Mouse (Mus musculus): ENCODE measurements around the gene Cfd. TPM values are rescaled to one million over a fixed set of nuclear protein-coding genes. Genes with fewer than 3 reads are reported as not detected.

The Cfd gene
- total and polyA plus RNA-seq, 2 experiments from 2014 or later, result not detected

DNA sequence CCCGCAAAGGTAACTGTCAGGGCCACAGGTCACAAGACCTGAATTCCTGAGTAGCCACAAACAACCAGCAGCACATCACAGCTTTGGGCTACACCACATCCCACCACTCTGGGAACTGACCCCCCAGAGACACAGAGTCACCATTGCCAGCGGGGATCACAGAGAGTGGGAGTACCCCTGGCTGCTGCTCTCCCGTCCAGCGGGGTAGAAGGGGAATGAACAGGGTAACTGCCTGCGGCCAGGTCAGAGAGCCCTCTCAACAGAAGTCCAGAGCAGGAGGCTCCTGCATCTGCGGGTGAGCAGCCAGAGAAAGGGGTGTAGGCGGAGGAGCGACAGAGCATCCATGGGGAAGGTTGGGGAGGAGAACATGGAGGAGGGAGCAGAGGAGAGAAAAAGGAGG lies 25.4 kb downstream of the Cfd start:
- peaks cover 38% of the 10 kb centered on the region for H3K27me3 ChIP-seq (ENCODE audit: control insufficient read depth, insufficient read depth, low read length)
- H3K27ac ChIP-seq (ENCODE audit: low read depth), result peak overlapping the region; percentile 80; the same call in 1 of the 2 replicates
- no peak for DNase-seq (ENCODE audit: low spot score)
- peak overlapping the region; percentile 94 for H3K4me2 ChIP-seq (ENCODE audit: low read depth, low read length)
- WGBS, result 6% methylated on average over 8 of the region's 8 CpGs
- no peak for ATAC-seq (ENCODE audit: insufficient read depth, low read depth)
- no peak for TF ChIP-seq CTCF (IDR thresholded peaks at IDR 0.05; ENCODE audit: low read depth)
- no peak for TF ChIP-seq EP300 (IDR thresholded peaks at IDR 0.05; ENCODE audit: low read depth)
- peaks cover 27% of the 10 kb centered on the region for H3K4me1 ChIP-seq (ENCODE audit: control insufficient read depth, insufficient read depth)
- peak overlapping the region; percentile 86 for H3K4me3 ChIP-seq (ENCODE audit: low read depth, low read length)
- H3K36me3 ChIP-seq (replicated peaks; ENCODE audit: control insufficient read depth, insufficient read depth, low read length), result peaks cover 9% of the 10 kb centered on the region
- no peaks in the 10 kb centered on the region for H3K9me3 ChIP-seq (replicated peaks; ENCODE audit: control insufficient read depth, low read length)
- peak overlapping the region; percentile 97 for H3K9ac ChIP-seq (replicated peaks; ENCODE audit: low read depth, low read length)

DNA sequence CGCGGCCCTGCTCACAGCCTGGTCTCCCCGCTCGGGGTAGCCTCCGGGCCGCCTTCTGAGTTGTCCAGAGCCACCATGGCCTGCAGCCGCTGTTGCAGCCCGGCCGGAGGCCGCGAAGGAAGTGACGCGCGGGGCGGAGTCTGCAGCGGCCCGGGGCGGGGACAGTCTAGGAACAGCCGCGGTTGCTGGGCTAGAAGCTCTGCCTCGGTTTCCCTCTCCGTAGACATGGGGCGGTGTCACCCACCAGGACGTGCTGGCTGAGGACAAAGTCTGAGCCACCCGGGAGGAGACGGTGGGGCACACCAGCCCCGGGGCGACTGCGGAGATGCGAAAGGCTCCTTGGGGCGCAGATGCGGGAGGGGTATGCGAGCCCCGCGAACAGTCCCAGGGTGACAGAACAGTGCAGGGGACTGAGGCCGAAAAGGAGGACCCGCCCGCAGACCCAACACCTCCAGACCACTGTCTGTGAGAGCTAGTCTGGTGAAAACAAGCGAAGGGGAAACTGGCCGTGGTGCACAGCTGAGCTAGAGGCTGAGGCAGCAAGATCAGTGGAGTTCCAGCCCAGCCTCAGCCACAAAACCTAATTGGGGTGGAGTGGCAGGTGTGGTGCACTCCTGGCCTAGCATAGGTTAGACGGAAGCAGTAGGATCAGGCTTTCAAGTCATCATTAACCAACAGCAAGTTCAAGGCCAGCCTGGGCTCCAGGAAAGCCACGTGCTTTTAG lies 26.3 kb downstream of the Cfd start, which contains the start of gene Kiss1r:
Gene Kiss1r, plus strand, starts transcription at position 164 of the 724 bp plus-strand sequence.
- peak within 1 kb of the TSS; percentile 97 for H3K9ac ChIP-seq (replicated peaks; ENCODE audit: low read depth, low read length)
- H3K9me3 ChIP-seq (replicated peaks; ENCODE audit: control insufficient read depth, low read length), result no peaks in the 10 kb centered on the region
- peak within 1 kb of the TSS; percentile 80 for H3K27ac ChIP-seq (ENCODE audit: low read depth)
- H3K4me2 ChIP-seq (ENCODE audit: low read depth, low read length), result peak within 1 kb of the TSS; percentile 94
- peaks cover 33% of the 10 kb centered on the region for H3K4me1 ChIP-seq (ENCODE audit: control insufficient read depth, insufficient read depth)
- peaks cover 47% of the 10 kb centered on the region for H3K27me3 ChIP-seq (ENCODE audit: control insufficient read depth, insufficient read depth, low read length)
- no peak for TF ChIP-seq CTCF (IDR thresholded peaks at IDR 0.05; ENCODE audit: low read depth)
- no peak for TF ChIP-seq EP300 (IDR thresholded peaks at IDR 0.05; ENCODE audit: low read depth)
- 2% methylated on average over 40 of the region's 42 CpGs for WGBS
- peak within 1 kb of the TSS; percentile 86 for H3K4me3 ChIP-seq (ENCODE audit: low read depth, low read length)
- peak; percentile 84 for DNase-seq (ENCODE audit: low spot score)
- ATAC-seq (ENCODE audit: insufficient read depth, low read depth), result peak; percentile 81
- peaks cover 3% of the 10 kb centered on the region; the same call in 1 of the 2 replicates for H3K36me3 ChIP-seq (replicated peaks; ENCODE audit: control insufficient read depth, insufficient read depth, low read length)

GRCm38 (mm10) chr10:79917532-79918100 lies 27.0 kb downstream of the Cfd start:
- H3K4me1 ChIP-seq (ENCODE audit: control insufficient read depth, insufficient read depth), result peaks cover 33% of the 10 kb centered on the region
- DNase-seq (ENCODE audit: low spot score) (no peak), ATAC-seq (ENCODE audit: insufficient read depth, low read depth) (no peak)
- TF ChIP-seq CTCF (IDR thresholded peaks at IDR 0.05; ENCODE audit: low read depth) (no peak), EP300 (IDR thresholded peaks at IDR 0.05; ENCODE audit: low read depth) (no peak)
- H3K27ac ChIP-seq (ENCODE audit: low read depth), result no peak overlapping the region
- peak overlapping the region; percentile 94; the same call in 1 of the 2 replicates for H3K4me2 ChIP-seq (ENCODE audit: low read depth, low read length)
- H3K27me3 ChIP-seq (ENCODE audit: control insufficient read depth, insufficient read depth, low read length), result peaks cover 53% of the 10 kb centered on the region
- WGBS, result 74% methylated on average over 5 of the region's 5 CpGs
- peak overlapping the region; percentile 86; the same call in 1 of the 2 replicates for H3K4me3 ChIP-seq (ENCODE audit: low read depth, low read length)
- no peaks in the 10 kb centered on the region for H3K9me3 ChIP-seq (replicated peaks; ENCODE audit: control insufficient read depth, low read length)
- 0 out of 2 replicates have a peak overlapping the region, but pooled peaks have one; percentile 97 for H3K9ac ChIP-seq (replicated peaks; ENCODE audit: low read depth, low read length)
- no peaks in the 10 kb centered on the region for H3K36me3 ChIP-seq (replicated peaks; ENCODE audit: control insufficient read depth, insufficient read depth, low read length)

GRCm38 (mm10) chr10:79918231-79919078 lies 27.8 kb downstream of the Cfd start:
- Histone ChIP-seq H3K4me2 (ENCODE audit: low read depth, low read length) (peak overlapping the region; percentile 36), H3K9me3 (replicated peaks; ENCODE audit: control insufficient read depth, low read length) (no peaks in the 10 kb centered on the region), H3K4me3 (ENCODE audit: low read depth, low read length) (no peak overlapping the region), H3K27ac (ENCODE audit: low read depth) (no peak overlapping the region), H3K9ac (replicated peaks; ENCODE audit: low read depth, low read length) (no peak overlapping the region), H3K27me3 (ENCODE audit: control insufficient read depth, insufficient read depth, low read length) (peaks cover 61% of the 10 kb centered on the region), H3K4me1 (ENCODE audit: control insufficient read depth, insufficient read depth) (peaks cover 32% of the 10 kb centered on the region), H3K36me3 (replicated peaks; ENCODE audit: control insufficient read depth, insufficient read depth, low read length) (no peaks in the 10 kb centered on the region)
- WGBS, result 6% methylated on average over 35 of the region's 35 CpGs
- ATAC-seq (ENCODE audit: insufficient read depth, low read depth) (no peak), DNase-seq (ENCODE audit: low spot score) (no peak)
- TF ChIP-seq EP300 (IDR thresholded peaks at IDR 0.05; ENCODE audit: low read depth) (no peak), CTCF (IDR thresholded peaks at IDR 0.05; ENCODE audit: low read depth) (no peak)

- Histone ChIP-seq H3K27ac (ENCODE audit: low read depth) (no peak overlapping the region), H3K27me3 (ENCODE audit: control insufficient read depth, insufficient read depth, low read length) (peaks cover 61% of the 10 kb centered on the region), H3K4me2 (ENCODE audit: low read depth, low read length) (no peak overlapping the region), H3K36me3 (replicated peaks; ENCODE audit: control insufficient read depth, insufficient read depth, low read length) (no peaks in the 10 kb centered on the region), H3K9me3 (replicated peaks; ENCODE audit: control insufficient read depth, low read length) (no peaks in the 10 kb centered on the region), H3K9ac (replicated peaks; ENCODE audit: low read depth, low read length) (no peak overlapping the region), H3K4me3 (ENCODE audit: low read depth, low read length) (no peak overlapping the region), H3K4me1 (ENCODE audit: control insufficient read depth, insufficient read depth) (peaks cover 25% of the 10 kb centered on the region)
- TF ChIP-seq CTCF (IDR thresholded peaks at IDR 0.05; ENCODE audit: low read depth), result no peak
- no peak for TF ChIP-seq EP300 (IDR thresholded peaks at IDR 0.05; ENCODE audit: low read depth)
- ATAC-seq (ENCODE audit: insufficient read depth, low read depth) (no peak), DNase-seq (ENCODE audit: low spot score) (no peak)
- WGBS, result 11% methylated on average over 21 of the region's 21 CpGs
These were observed 28.7 kb downstream of the Cfd start for GRCm38 (mm10) chr10:79919251-79919849.

Data from heart, postnatal 0 days (tissue).